Mouse (Mus musculus) kidney, embryonic 16.5 days (tissue): ENCODE results near the gene Ltbp2. TPM values are rescaled to one million over a fixed set of nuclear protein-coding genes. Genes with fewer than 3 reads are reported as not detected.

Experiments
- ATAC-seq: fragments of 200-750 bp; cut with Nextera tagmentation; 2 replicates; pipeline ENCODE4 v1.8.0; 2017; ENCODE audit warnings: moderate TSS enrichment; ENCODE audit not compliant: low FRiP score, low TSS enrichment
- H3K27ac ChIP-seq: fragments of 300-500 bp; sonication (generic); 2 replicates; pipeline ENCODE4 v1.5.1; 2014; ENCODE audit warnings: low read length
- H3K27me3 ChIP-seq: fragments of 300-500 bp; sonication (generic); 2 replicates; pipeline ENCODE4 v1.6.1; 2014; ENCODE audit warnings: low read length, control low read depth, mixed read lengths; ENCODE audit not compliant: insufficient read depth
- H3K36me3 ChIP-seq: fragments of 300-500 bp; sonication (generic); 2 replicates; pipeline ENCODE4 v1.6.1; 2014; ENCODE audit warnings: low read length, control low read depth, mixed read lengths; ENCODE audit not compliant: insufficient read depth
- H3K4me1 ChIP-seq: fragments of 300-500 bp; sonication (generic); 2 replicates; pipeline ENCODE4 v1.6.1; 2014; ENCODE audit warnings: low read length, control low read depth, mixed read lengths; ENCODE audit not compliant: insufficient read depth
- H3K4me2 ChIP-seq: fragments of 300-500 bp; sonication (generic); replicated peaks from 2 replicates; pipeline ENCODE4 v1.6.1; 2014; ENCODE audit warnings: low read depth, low read length
- H3K4me3 ChIP-seq: fragments of 300-500 bp; sonication (generic); 2 replicates; pipeline ENCODE4 v1.5.1; 2014; ENCODE audit warnings: mild to moderate bottlenecking, low read length
- H3K9ac ChIP-seq: fragments of 300-500 bp; sonication (generic); replicated peaks from 2 replicates; pipeline ENCODE4 v1.6.1; 2014; ENCODE audit warnings: low read length
- H3K9me3 ChIP-seq: fragments of 300-500 bp; sonication (generic); 2 replicates; pipeline ENCODE4 v1.6.1; 2016; ENCODE audit warnings: low read length, control low read depth
- WGBS: fragments of 180-500 bp; shearing (Covaris S2); extraction: QIAGEN DNeasy Blood & Tissue Kit; methylation state at CpG from one replicate; pipeline ENCODE4 v1.1.7; 2014; 5-methylcytosine and 5-hydroxymethylcytosine counted together
- polyA plus RNA-seq: library from polyadenylated mRNA; unstranded; fragments of >200 nt; fragmentation: Nextera tagmentation; extraction: Ambion mirVana; gene quantifications from 2 replicates; pipeline ENCODE4 v1.2.1, GENCODE M21; 2015

Gene Ltbp2
- polyA plus RNA-seq, 1 experiment from 2014 or later, result 0.89 TPM

GRCm38 (mm10) chr12:84759063-84759462 is 117.3 kb downstream of the Ltbp2 start:
- 88% methylated on average over 2 of the region's 2 CpGs for WGBS
- Histone ChIP-seq H3K4me3 (no peak overlapping the region), H3K4me2 (no peak overlapping the region), H3K9ac (no peak overlapping the region), H3K27me3 (no peaks in the 10 kb centered on the region), H3K36me3 (peaks cover 51% of the 10 kb centered on the region), H3K4me1 (no peaks in the 10 kb centered on the region), H3K9me3 (no peaks in the 10 kb centered on the region), H3K27ac (no peak overlapping the region)
- no peak for ATAC-seq

DNA sequence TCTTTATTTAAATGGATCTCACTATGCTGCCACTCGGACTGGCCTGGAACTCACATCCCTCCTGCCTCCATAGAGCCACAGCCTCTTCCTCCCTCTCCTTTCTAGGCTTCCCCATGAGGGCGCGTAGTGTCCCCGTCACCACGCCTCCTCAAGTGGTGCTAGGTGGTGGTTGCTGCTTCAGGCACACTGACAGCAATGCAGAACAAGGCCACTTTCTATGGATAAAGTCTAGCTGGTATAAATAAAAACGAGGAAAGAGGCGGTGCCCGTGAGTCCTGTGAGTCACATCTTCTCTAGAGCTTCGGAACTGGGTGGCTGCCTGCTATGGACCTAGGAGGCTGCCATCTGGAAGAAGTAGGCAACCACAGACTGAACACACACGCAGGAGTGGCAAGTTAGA is 120.3 kb downstream of the Ltbp2 start:
- Histone ChIP-seq H3K9ac (no peak overlapping the region), H3K9me3 (no peaks in the 10 kb centered on the region), H3K27me3 (no peaks in the 10 kb centered on the region), H3K4me1 (no peaks in the 10 kb centered on the region), H3K4me2 (no peak overlapping the region), H3K27ac (no peak overlapping the region), H3K36me3 (peaks cover 36% of the 10 kb centered on the region), H3K4me3 (no peak overlapping the region)
- no peak for ATAC-seq
- WGBS, result 93% methylated on average over 10 of the region's 10 CpGs

DNA sequence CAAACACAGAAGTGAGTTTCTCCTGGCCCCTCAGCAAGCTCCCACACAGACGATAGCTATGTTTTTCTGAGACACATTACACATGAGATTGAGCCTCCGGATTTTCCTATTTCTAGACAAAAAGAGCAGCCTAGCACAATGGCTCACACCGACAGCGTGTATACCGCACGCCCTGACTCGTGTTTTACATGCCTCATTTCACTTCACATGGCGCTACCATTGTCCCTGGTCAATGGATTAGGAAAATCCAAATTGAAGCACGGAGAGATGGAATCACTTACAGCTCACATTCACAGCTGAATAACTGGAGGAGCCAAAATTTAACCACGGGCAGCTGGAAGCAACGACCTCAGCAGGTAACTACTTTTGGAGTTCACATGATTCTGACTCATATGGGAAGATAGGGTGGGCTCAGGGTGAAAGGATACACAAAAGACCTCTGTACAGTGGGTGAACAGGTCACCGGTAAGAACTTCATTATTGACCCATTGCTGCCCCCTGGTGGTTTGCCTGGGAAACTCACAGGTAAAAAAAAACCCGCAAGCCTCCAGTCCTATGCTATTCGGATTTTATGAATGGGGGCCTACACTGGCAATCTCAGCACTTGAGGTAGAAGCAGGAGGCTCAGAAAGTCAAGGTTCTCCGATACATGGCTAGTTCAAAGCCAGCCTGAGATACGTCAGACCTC is 121.2 kb downstream of the Ltbp2 start:
- WGBS, result 61% methylated on average over 16 of the region's 16 CpGs
- Histone ChIP-seq H3K27me3 (0 out of 2 replicates have a peak, but pooled peaks cover 5% of the 10 kb centered on the region), H3K4me3 (no peak overlapping the region), H3K9me3 (no peaks in the 10 kb centered on the region), H3K4me2 (no peak overlapping the region), H3K4me1 (no peaks in the 10 kb centered on the region), H3K9ac (no peak overlapping the region), H3K36me3 (peaks cover 31% of the 10 kb centered on the region), H3K27ac (no peak overlapping the region)
- ATAC-seq, result no peak

GRCm38 (mm10) chr12:84752131-84752977 is 124.0 kb downstream of the Ltbp2 start:
- 44% methylated on average over 14 of the region's 14 CpGs for WGBS
- no peak overlapping the region for H3K27ac ChIP-seq
- ATAC-seq, result no peak
- H3K9ac ChIP-seq, result no peak overlapping the region
- H3K9me3 ChIP-seq, result no peaks in the 10 kb centered on the region
- peaks cover 18% of the 10 kb centered on the region for H3K36me3 ChIP-seq
- no peaks in the 10 kb centered on the region for H3K4me1 ChIP-seq
- no peak overlapping the region for H3K4me2 ChIP-seq
- H3K27me3 ChIP-seq, result peaks cover 10% of the 10 kb centered on the region; the same call in 1 of the 2 replicates
- no peak overlapping the region for H3K4me3 ChIP-seq

GRCm38 (mm10) chr12:84750661-84751060 is 125.7 kb downstream of the Ltbp2 start:
- H3K36me3 ChIP-seq, result peaks cover 3% of the 10 kb centered on the region; the same call in 1 of the 2 replicates
- H3K4me2 ChIP-seq, result no peak overlapping the region
- no peak for ATAC-seq
- no peaks in the 10 kb centered on the region for H3K9me3 ChIP-seq
- no peak overlapping the region for H3K27ac ChIP-seq
- no peak overlapping the region for H3K9ac ChIP-seq
- H3K4me3 ChIP-seq, result no peak overlapping the region
- WGBS, result 33% methylated on average over 14 of the region's 14 CpGs
- H3K27me3 ChIP-seq, result peaks cover 15% of the 10 kb centered on the region; the same call in 1 of the 2 replicates
- H3K4me1 ChIP-seq, result no peaks in the 10 kb centered on the region

DNA sequence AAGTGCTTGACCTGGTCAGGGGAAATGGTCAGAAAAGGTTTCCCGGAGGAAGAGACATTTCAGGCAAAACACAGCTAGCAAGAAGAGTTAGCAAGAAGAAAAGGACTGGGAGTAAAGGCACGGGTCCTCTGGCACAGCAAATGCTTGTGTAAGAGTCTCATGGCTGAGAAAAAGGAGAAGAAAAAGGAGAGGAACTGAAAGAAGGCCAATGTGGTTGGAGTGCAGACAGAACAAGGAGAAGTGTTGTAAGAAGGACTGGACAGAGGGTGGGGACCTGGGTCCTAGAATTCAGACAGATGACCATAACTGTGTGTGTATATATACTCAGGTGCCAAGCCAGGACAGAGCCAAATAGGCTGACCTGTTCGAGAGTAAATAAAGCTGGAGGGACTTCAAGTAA is 128.2 kb downstream of the Ltbp2 start:
- no peak overlapping the region for H3K4me3 ChIP-seq
- H3K4me1 ChIP-seq, result no peaks in the 10 kb centered on the region
- H3K4me2 ChIP-seq, result no peak overlapping the region
- no peak for ATAC-seq
- no peak overlapping the region for H3K9ac ChIP-seq
- no peaks in the 10 kb centered on the region for H3K9me3 ChIP-seq
- 58% methylated on average over 3 of the region's 3 CpGs for WGBS
- H3K27ac ChIP-seq, result no peak overlapping the region
- H3K27me3 ChIP-seq, result peaks cover 15% of the 10 kb centered on the region; the same call in 1 of the 2 replicates
- H3K36me3 ChIP-seq, result no peaks in the 10 kb centered on the region

DNA sequence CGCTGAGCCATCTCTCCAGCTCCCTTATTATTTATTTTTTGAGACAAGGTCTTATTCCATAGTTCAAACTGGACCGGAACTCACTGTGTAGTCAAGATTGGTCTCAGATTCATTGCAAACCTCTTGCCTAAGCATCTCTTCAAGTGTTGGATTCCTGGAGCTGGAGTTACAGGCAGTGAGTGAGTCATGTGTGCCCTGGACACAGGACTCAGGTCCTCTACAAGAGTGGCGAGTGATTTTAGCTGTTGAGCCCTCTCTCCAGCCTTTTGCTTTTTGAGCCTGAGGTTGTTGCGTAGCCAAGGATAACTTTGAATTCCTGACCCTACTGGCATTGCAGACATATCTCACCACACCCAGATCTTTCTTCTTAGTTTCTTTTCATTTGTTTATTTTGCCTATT is 130.6 kb downstream of the Ltbp2 start:
- H3K27ac ChIP-seq, result no peak overlapping the region
- H3K9me3 ChIP-seq, result no peaks in the 10 kb centered on the region
- H3K4me1 ChIP-seq, result no peaks in the 10 kb centered on the region
- no peaks in the 10 kb centered on the region for H3K36me3 ChIP-seq
- H3K9ac ChIP-seq, result no peak overlapping the region
- 70% methylated on average over 4 of the region's 4 CpGs for WGBS
- no peak overlapping the region for H3K4me2 ChIP-seq
- H3K4me3 ChIP-seq, result no peak overlapping the region
- ATAC-seq, result no peak
- peaks cover 15% of the 10 kb centered on the region; the same call in 1 of the 2 replicates for H3K27me3 ChIP-seq

DNA sequence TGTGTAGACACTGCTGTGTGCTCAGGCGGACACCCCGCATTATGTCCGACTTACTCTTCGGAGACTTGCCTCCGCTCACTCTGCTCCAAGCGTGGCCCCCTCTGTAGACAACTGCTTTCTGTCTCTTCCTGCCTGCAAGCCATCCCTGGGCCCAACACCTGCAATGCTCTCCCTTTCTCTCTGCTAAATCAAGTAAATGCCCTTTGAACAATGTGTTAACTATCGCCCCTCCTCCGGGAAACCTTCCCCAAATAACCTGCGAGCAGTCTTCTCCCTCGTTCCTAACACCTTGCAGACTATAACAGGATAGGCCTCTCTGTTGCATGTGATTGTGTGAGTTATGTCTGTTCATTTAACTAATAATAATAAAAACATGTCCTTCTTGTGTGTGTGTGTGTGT is 132.8 kb downstream of the Ltbp2 start:
- ATAC-seq, result no peak
- no peaks in the 10 kb centered on the region for H3K36me3 ChIP-seq
- no peak overlapping the region for H3K27ac ChIP-seq
- H3K27me3 ChIP-seq, result peaks cover 9% of the 10 kb centered on the region; the same call in 1 of the 2 replicates
- 78% methylated on average over 10 of the region's 10 CpGs for WGBS
- no peaks in the 10 kb centered on the region for H3K9me3 ChIP-seq
- no peaks in the 10 kb centered on the region for H3K4me1 ChIP-seq
- H3K4me3 ChIP-seq, result no peak overlapping the region
- no peak overlapping the region for H3K9ac ChIP-seq
- H3K4me2 ChIP-seq, result no peak overlapping the region

DNA sequence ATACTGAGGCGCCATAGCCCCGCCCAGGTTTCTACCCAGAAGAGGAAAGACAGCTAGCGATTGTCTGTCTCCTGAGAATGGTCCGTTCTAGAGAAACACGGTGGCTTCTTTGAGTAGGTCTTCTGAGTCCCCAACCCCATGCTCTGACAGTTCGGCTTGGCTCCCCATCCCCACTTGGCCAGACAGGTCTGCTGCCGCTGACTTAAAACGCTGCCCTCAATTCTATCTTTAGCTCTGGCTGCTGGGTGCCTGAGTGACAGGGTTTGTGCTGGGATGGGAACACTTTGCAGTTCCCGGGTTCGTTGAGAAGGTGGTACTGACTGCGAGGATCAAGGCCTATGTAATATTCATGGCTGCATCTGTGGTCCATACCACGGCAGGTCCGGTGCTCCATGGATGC is 143.0 kb downstream of the Ltbp2 start:
- Histone ChIP-seq H3K27me3 (peaks cover 32% of the 10 kb centered on the region), H3K36me3 (no peaks in the 10 kb centered on the region), H3K4me3 (no peak overlapping the region), H3K4me2 (no peak overlapping the region), H3K27ac (no peak overlapping the region), H3K9ac (no peak overlapping the region), H3K4me1 (no peaks in the 10 kb centered on the region), H3K9me3 (no peaks in the 10 kb centered on the region)
- 68% methylated on average over 13 of the region's 13 CpGs for WGBS
- ATAC-seq, result no peak
